Mouse (Mus musculus) CD4-positive naive resting alpha-beta T cell, adult 76 days (primary cell): ENCODE data around the gene Nudc. TPM values are rescaled to one million over a fixed set of nuclear protein-coding genes. Genes with fewer than 3 reads are reported as not detected.

Source experiments
- total RNA-seq: library from RNA; stranded (reverse); gene quantifications from one replicate; pipeline ENCODE4 v1.2.4, GENCODE M21; 2023

Gene Nudc
- total RNA-seq = 77.9 TPM

DNA sequence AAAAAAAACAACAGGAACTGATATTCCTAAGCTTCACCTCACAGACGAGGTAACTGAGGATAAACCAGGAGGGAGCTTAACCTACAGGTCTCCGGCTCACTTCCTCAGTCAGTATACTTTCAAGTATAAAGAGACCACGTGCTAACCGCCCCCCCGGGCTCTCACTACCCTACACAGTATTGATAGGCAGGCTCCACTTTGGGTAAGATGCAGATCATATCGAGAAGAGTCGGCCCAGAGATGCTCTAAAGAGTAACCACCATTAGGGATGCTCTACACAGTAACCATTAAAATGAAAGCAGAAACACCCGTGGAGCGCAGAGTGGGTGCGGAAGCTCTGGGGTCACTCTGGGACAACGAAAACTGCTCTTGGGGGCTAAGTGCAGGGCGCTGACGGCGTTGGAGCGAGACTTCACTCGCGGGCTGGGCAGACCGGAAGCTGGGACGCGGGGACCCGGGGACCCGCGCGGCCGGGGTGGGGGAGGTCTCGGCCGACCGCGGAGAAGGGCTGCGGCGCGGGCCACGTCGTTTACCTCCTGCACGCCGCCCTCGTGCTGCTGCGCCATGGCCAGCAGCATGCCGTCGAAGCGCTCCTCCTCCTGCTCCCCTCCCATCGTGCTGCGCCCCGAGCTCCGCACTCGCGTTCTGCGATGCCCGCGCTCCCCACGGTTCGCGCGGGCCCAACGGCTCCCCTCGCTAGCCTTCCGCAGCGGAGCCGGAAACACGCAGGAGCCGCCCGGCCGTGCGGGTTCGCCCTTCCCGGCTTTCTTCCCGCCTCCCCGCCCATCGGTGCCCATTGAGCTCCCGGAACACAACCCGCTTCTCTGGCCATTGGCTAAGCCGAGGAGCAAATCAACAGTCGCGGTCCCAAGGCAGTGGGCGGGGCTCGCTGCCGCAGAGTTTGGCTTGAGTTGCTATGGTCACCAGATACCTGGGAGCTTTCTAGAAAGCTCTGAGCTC lies at the start of gene Nudc:
TSS of gene Nudc (minus strand) at position 725 of the 960 bp plus-strand sequence.

DNA sequence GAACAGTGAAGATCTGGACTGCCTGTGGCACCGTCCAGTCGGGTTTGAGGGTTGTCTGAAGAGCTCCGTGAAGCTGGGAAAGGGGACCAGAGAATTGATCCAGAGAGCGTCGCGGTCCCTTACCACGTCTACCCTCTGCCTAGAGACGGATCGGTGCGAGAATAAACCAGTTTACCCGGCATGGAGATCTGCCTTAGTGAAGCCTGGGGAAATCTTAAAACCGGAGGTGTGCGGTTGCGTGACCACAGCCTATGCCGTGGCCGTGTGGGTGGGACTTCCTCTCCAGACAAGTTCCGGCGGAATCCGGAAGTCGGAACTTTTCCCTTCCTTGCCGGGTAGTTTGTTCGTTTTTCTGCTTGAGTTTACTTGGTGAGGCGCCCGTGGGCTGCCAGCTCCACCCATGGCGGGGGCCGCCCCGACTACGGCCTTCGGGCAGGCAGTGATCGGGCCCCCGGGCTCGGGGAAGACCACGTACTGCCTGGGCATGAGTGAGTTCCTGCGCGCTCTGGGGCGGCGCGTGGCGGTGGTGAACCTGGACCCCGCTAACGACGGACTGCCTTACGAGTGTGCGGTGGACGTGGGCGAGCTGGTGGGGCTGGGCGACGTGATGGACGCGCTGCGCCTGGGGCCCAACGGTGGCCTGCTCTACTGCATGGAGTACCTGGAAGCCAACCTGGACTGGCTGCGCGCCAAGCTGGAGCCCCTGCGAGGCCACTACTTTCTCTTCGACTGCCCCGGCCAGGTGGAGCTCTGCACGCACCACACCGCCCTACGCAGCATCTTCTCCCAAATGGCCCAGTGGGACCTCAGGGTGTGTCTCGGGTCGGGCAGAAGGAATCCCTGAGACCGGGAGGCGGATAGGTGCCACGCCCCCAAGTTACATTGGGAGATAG lies 38.5 kb upstream of the Nudc start, which contains the start of gene Gpn2:
TSS of gene Gpn2 (plus strand) at position 304 of the 893 bp plus-strand sequence.

DNA sequence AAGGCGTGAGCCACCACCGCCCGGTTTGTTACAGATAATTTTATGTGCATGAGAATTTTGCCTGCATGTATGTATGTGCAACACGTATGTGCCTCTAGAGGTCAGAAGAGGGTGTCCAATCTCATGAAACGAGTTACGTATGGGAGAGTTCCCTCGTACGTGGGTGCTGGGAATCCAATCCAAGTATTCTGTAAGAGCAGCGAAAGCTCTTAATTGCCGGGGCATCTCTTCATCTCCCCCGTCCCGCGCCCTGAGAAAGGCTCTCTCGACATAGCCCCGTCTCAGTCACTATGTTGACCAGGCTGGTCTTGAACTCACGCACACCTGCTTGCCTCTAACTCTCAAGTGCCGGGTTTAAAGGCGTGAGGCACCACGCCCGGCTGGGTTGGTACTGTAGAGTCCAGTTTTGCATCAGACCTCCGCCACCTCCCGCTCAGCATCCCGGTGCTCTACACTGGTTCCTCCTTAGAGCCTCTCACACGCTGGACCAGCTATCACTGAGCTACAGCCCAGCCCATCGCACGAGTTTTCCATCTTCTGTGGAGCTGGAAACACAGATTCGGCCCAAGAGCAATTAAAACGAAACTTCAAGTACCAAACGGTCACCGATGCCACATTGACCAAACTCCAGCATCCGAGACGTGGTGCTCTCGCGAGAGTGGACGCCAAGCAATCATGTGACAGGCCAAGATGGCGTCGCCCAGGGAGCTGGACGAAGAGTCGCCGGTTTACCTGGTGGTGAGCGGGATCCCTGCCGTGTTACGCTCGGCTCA lies 28.5 kb upstream of the Nudc start, which contains the start of gene Gpatch3:
TSS of gene Gpatch3 (plus strand) at position 676 of the 773 bp plus-strand sequence.

DNA sequence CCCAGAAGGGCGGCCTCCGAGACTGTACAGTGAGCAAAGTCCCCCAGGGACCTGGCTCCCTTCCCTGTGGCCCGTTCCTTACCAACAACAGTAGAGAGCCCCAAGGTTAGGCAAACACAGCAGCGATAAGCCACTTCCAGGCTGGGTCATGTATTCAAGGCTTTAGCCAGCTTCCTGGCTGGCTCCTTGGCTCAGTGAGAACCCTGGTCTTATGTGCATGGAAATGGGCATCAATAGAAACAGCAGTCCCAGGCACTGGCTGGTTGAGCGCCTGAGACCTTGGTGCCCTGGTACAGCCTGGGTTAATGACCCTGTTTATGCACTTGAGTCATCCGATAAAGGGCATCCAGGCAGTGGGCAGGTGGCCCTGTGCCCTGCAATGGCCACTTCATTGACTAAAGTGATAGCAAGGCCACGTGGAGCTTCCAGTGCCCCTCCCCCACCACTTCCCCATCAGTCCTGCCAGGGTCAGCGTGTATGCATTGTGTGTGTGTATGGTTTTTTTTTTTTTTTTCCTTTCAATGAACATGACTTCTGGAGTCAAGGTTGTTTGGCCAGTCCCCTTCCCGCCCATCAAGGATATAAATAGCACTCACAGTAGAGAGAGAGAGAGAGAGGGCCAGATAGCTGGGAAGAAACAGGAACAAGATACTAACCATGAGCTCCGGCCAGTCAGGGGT lies 7.1 kb upstream of the Nudc start, which contains the start of gene Nr0b2:
TSS of gene Nr0b2 (plus strand) at position 609 of the 680 bp plus-strand sequence.

DNA sequence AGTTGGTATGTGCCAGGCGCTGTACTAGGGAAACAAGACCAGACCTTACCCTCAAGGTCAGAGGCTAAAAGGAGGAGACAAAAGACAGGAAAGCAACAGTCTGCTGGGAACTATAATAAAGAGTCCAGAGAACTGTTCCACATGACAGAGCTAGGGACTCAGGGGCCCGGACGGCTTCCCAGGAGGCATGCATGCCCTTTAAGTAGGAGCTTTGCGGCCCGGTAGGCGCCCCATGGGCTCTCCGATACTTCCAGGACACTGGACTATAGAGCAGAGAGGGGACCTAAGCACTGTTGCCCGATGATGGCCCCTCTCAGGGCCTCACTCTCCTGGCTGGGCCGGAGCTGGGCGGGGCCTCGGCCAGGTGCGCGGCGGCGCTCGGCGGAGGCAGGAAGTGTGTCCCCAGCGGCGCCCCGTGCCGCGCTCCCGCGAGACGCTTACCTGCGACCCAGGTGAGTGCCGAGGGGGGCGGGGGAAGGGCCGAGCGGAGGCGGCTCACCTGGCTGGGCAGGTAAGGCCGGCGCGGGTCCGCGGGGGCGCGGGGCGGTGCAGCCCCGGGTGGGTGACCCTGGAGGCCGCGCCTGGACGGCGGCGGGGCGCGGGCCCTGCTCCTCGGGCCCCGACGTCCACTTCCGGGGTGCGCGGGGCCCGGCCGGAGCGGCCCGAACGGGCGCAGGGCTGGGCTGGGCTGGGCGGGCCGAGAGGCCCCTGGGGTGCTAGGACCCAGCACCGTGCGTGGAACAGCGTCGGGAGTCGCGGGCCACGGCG lies 27.0 kb downstream of the Nudc start, which contains the start of gene Kdf1:
TSS of gene Kdf1 (plus strand) at position 363 of the 768 bp plus-strand sequence.

DNA sequence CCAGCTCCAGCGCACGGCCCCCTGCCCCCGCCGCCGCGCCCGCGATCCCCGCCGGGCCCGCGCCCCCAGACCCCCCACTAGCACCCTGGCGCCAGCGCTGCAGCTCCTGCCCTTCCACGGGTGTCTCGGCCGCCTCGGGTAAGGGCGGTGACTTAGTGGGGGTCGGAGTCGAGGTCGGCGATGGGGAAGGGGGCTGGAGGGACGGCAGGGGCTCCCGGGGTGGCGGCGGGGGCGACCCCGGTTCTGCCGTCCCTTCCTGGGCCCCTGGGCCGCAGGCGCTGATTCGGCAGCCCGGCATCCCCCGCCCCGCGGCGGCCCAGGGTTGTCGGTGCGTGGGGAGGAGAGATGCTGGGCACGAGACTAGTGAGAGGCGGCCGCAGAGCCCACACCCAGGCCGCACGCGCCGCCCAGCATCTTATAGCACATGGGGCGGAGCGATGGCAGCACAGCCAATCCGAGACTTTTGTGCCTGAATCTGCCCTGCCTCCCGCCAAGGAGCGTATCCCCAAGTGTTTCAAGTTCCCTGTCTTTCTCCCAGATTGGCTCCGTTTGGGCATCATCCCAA lies 47.6 kb downstream of the Nudc start, which contains the start of gene Trnp1:
TSS of gene Trnp1 (minus strand) at position 391 of the 565 bp plus-strand sequence.

Other genes with a start within 250 kb of the Nudc start
- gene Wdtc1, start 192.5 kb downstream of the Nudc start, total RNA-seq = 32.1 TPM
- 49.9 TPM for gene Slc9a1, start 176.3 kb downstream of the Nudc start, total RNA-seq
- gene Tent5b, start 65.9 kb downstream of the Nudc start, total RNA-seq = not detected
- 0.91 TPM for gene Trnp1, start 47.4 kb downstream of the Nudc start, total RNA-seq
- 0.53 TPM for gene Kdf1, start 27.0 kb downstream of the Nudc start, total RNA-seq
- not detected for gene Nr0b2, start 7.4 kb upstream of the Nudc start, total RNA-seq
- 30.0 TPM for gene Gpatch3, start 28.7 kb upstream of the Nudc start, total RNA-seq
- gene Gpn2, start 38.4 kb upstream of the Nudc start, total RNA-seq = 21.9 TPM
- 60.9 TPM for gene Sfn, start 56.2 kb upstream of the Nudc start, total RNA-seq
- gene Zdhhc18, start 104.2 kb upstream of the Nudc start, total RNA-seq = 240 TPM
- gene Pigv, start 126.7 kb upstream of the Nudc start, total RNA-seq = 13.4 TPM
- gene Arid1a, start 210.8 kb upstream of the Nudc start, total RNA-seq = 304 TPM